9 mouse cellular contexts compared by ENCODE assay signal in the genomic region with DNA sequence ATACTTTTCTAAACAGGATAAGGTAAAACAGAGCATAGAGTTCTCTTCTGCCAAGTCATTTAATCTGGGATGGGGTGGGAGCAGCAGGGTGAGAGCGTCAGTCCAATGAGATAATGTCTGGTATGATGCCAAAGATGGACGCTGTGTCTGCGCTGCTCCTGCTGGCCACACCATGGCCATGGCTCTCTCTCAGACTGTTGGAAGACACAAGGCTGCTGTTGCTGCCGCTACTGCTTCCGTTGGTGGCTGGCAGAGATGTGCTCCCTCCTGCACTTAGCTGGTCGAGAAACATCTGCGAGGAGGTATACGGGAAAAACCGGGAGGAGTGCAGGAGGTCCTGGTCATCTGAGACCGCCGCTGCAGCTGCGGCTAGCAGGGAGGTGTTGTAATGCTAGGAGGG. TPM values are rescaled to one million over a fixed set of nuclear protein-coding genes. Genes with fewer than 3 reads are reported as not detected.
DNase-seq lines count a peak whose midpoint lies in the region; ATAC-seq lines count a peak whose summit lies in the region.
"Had no signal": no experiment of that assay in that cellular context is flagged by ENCODE, and none has a peak within 500 bp of the region (broad histone marks: within the 10 kb centered on the region; RNA-seq: fewer than 3 reads in every experiment).

No protein-coding gene starts in this region.

- peak; percentile 31 for DNase-seq in adrenal gland, postnatal 14 days
- DNase-seq in adrenal gland, postnatal 4 days (ENCODE audit: low spot score in 2 of 2) = no peak
- peak; percentile 44 for DNase-seq in ovary, adult 18-20 months (ENCODE audit: low spot score)
- no peak for DNase-seq in ovary, postnatal 10 days (ENCODE audit: low spot score)
- DNase-seq in heart, postnatal 25 days (ENCODE audit: low spot score) = peak; percentile 44
- DNase-seq in telencephalon, adult 2 months (ENCODE audit: low read depth, low spot score) = peak; percentile 22
- no peak for DNase-seq in layer of hippocampus, postnatal 10 days (ENCODE audit: low spot score in 2 of 2)

- intact Hi-C loops in heart, postnatal 25 days (cut with DNase I) = no loop called here

- ATAC-seq in CD4-positive, CD25-positive, alpha-beta regulatory T cell, adult 4 months = no peak
- ATAC-seq: inflammation-experienced regulatory T-cells, adult 6 months had no signal

RNA-seq across cellular contexts. Expression of a gene that starts 24.0 kb away (rescaled TPM):
- 8.6 and 9.5 TPM in 2 replicates for total RNA-seq in adrenal gland, postnatal 14 days (2021)
- 10 to 100 TPM; 23.4 to 47.3 TPM for total RNA-seq in adrenal gland, postnatal 4 days (2021)
- 1 to 10 TPM; 1.3 to 1.7 TPM for total RNA-seq in heart, postnatal 25 days (2021)
- 1 to 10 TPM in 1 of 2 experiments, under 1 TPM in 1; 0.63 to 1.0 TPM for polyA plus RNA-seq in CD4-positive, CD25-positive, alpha-beta regulatory T cell, adult 4 months (2017; shearing (Covaris generic))
- 1 to 10 TPM; 3.0 to 6.8 TPM for total RNA-seq in layer of hippocampus, postnatal 10 days (2021)

RNA-seq across cellular contexts. Expression of a gene that starts 43.3 kb away (rescaled TPM):
- total RNA-seq in adrenal gland, postnatal 14 days (2021) = 17.6 and 23.5 TPM in 2 replicates
- 10 to 100 TPM; 37.5 to 38.1 TPM for total RNA-seq in adrenal gland, postnatal 4 days (2021)
- 10 to 100 TPM; 18.0 to 19.7 TPM for total RNA-seq in heart, postnatal 25 days (2021)
- 10 to 100 TPM in 1 of 2 experiments, 1 to 10 TPM in 1; 9.2 to 10.8 TPM for polyA plus RNA-seq in CD4-positive, CD25-positive, alpha-beta regulatory T cell, adult 4 months (2017; shearing (Covaris generic))
- total RNA-seq in layer of hippocampus, postnatal 10 days (2021) = 1 to 10 TPM; 9.2 to 9.7 TPM

Comparison
In these comparisons a context has a peak if more than half of its experiments do, and no peak if none do; other contexts are left out.
1. DNase-seq: peak in adrenal gland, postnatal 14 days (single experiment), ovary, adult 18-20 months (single experiment), heart, postnatal 25 days (single experiment) and telencephalon, adult 2 months (single experiment); none in adrenal gland, postnatal 4 days (0 of 2), ovary, postnatal 10 days (single experiment) and layer of hippocampus, postnatal 10 days (0 of 2).